Mouse (Mus musculus): ENCODE results near the gene Sorbs1. TPM values are rescaled to one million over a fixed set of nuclear protein-coding genes. Genes with fewer than 3 reads are reported as not detected.

The Sorbs1 gene
- polyA plus RNA-seq, 1 experiment from 2014 or later = 84.1 TPM

DNA sequence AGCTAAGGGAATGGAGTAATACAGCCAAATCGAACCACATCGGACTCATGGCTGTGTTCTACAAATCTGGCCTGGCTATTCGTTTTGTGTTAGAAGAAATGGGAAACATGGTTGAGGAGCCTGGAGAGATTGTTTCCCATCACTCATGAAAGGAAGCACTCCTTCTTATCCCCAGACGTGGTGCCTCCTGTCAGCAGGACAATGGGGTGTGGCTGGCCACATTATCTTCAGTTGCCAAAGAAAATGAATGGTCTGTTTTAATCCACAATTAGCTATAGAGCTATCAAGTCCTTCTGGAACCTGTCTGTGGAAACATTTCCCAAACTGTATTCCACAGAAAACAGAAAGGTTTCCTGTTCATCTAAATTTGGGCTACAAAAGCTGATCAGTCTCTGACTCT is 196.6 kb downstream of the Sorbs1 start:
- Histone ChIP-seq H3K9me3 (replicated peaks) (no peaks in the 10 kb centered on the region), H3K4me2 (no peak overlapping the region), H3K4me1 (no peaks in the 10 kb centered on the region), H3K27me3 (no peaks in the 10 kb centered on the region), H3K27ac (no peak overlapping the region), H3K9ac (no peak overlapping the region), H3K4me3 (no peak overlapping the region), H3K36me3 (ENCODE audit: poor library complexity, severe bottlenecking) (peaks cover 51% of the 10 kb centered on the region)
- ATAC-seq = no peak
- 64% methylated on average over 4 of the region's 4 CpGs for WGBS

- H3K4me3 ChIP-seq = no peak overlapping the region
- ATAC-seq = no peak
- 95% methylated on average over 11 of the region's 11 CpGs for WGBS
- no peak overlapping the region for H3K9ac ChIP-seq
- H3K27ac ChIP-seq = no peak overlapping the region
- no peaks in the 10 kb centered on the region for H3K4me1 ChIP-seq
- no peaks in the 10 kb centered on the region for H3K9me3 ChIP-seq (replicated peaks)
- peaks cover 56% of the 10 kb centered on the region for H3K36me3 ChIP-seq (ENCODE audit: poor library complexity, severe bottlenecking)
- no peaks in the 10 kb centered on the region for H3K27me3 ChIP-seq
- no peak overlapping the region for H3K4me2 ChIP-seq
Measured at GRCm38 (mm10) chr19:40314252-40314651, 199.3 kb downstream of the Sorbs1 start.

DNA sequence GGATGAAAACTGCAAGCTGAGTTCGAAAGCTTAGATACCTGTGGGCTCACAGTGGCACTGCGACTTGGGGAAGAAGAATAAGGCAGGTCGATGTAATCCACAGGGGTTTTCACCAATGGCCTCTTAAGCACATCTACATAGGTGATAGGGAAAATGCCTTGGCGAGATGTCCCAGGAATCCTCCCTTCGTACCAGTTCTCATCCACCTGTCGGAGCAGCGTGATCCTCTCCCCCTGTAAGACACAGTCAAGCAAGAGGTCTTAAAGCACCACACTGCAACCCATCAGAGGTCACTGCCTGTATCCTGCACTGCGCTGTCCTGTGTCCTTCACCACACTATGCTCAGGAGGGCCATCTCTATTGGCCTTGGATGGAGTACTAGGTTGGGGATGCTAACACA is 201.9 kb downstream of the Sorbs1 start:
- Histone ChIP-seq H3K36me3 (ENCODE audit: poor library complexity, severe bottlenecking) (peaks cover 65% of the 10 kb centered on the region), H3K9ac (no peak overlapping the region)
- WGBS = 92% methylated on average over 8 of the region's 8 CpGs

DNA sequence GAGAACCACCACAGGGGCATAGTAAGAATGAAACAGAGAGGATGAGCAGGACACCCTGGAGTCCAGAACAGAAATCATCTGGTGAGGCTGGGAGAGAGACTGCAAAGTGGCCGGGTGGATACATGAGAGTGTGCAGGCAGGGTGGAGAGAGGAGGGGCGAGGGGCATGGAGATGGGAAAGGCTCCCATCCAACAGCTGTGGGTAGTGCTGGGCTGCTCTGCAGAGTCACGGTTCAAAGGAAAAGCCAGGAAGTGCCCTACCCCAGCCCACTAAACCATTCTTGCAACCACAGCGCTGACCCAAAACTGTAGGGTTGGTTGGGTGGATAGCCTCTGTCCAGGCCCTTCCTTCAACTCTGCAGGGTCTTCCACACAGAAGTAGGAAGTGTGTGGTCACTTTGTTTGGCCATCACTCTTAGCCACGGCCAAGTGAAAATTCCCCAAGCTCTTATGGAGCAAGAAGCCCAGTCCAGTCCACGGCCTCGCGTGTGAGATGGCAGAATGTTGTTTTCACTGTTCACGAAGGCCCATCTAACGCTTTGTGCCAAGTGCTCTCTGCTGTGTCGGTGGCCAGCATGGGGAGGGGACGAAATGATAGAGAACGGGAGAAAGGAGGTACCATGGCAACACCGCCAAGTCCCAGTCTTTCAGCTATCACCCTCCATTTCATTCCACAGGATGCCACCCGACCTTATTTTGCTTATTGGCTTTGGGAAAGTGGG is 203.0 kb downstream of the Sorbs1 start:
- Histone ChIP-seq H3K4me1 (no peaks in the 10 kb centered on the region), H3K9ac (no peak overlapping the region), H3K27me3 (no peaks in the 10 kb centered on the region), H3K4me2 (no peak overlapping the region), H3K27ac (no peak overlapping the region), H3K9me3 (replicated peaks) (no peaks in the 10 kb centered on the region), H3K36me3 (ENCODE audit: poor library complexity, severe bottlenecking) (peaks cover 57% of the 10 kb centered on the region), H3K4me3 (no peak overlapping the region)
- WGBS = 89% methylated on average over 15 of the region's 15 CpGs
- ATAC-seq = no peak

More for the DNA sequence above, 201.9 kb downstream of the Sorbs1 start:
- H3K27ac ChIP-seq = no peak overlapping the region
- ATAC-seq = no peak
- no peaks in the 10 kb centered on the region for H3K27me3 ChIP-seq
- no peaks in the 10 kb centered on the region for H3K4me1 ChIP-seq
- no peaks in the 10 kb centered on the region for H3K9me3 ChIP-seq (replicated peaks)
- H3K4me3 ChIP-seq = no peak overlapping the region
- no peak overlapping the region for H3K4me2 ChIP-seq

DNA sequence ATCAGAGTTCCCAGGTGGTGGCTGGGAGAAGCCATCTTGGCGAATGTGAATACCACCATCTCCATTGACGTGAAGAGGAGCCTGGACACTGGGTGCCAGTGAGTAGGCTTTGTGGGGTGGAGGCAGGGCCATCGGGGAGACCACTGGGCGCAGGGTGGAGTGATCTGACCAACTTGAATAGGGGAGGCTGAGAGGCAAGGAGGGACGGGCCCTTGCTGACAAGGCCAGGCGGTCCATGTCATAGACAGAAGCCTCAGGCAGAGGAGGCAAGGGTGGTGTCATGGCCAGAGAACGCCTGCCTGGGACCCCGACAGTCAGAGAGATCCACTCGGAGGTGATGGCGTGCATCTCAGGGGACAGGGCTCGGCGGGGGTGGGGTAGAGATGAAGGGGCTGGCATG is 203.7 kb downstream of the Sorbs1 start:
- ATAC-seq = no peak
- H3K27me3 ChIP-seq = no peaks in the 10 kb centered on the region
- WGBS = 92% methylated on average over 12 of the region's 12 CpGs
- no peaks in the 10 kb centered on the region for H3K4me1 ChIP-seq
- H3K9ac ChIP-seq = no peak overlapping the region
- no peaks in the 10 kb centered on the region for H3K9me3 ChIP-seq (replicated peaks)
- H3K36me3 ChIP-seq (ENCODE audit: poor library complexity, severe bottlenecking) = peaks cover 56% of the 10 kb centered on the region
- H3K4me3 ChIP-seq = no peak overlapping the region
- no peak overlapping the region for H3K4me2 ChIP-seq
- no peak overlapping the region for H3K27ac ChIP-seq

DNA sequence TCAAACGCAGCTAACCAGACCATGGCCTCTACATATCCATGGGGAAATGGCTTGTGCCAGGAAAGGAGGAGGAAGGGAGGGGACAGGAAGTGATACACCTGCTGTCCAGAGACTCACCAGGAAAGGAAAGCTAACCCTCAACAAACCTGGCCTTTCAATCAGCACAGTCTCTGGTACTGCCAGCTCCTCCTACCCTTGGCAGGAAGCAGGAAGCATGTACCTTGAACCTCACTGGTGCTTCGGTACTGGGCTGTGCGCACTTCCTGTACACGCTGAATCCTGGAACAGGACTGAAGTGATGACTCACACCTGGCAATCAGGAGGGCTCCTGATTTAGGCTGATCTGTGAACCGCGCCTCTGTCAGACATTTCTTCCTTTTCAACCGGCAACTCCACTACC is 206.0 kb downstream of the Sorbs1 start:
- no peaks in the 10 kb centered on the region for H3K4me1 ChIP-seq
- no peak overlapping the region for H3K27ac ChIP-seq
- no peaks in the 10 kb centered on the region for H3K27me3 ChIP-seq
- H3K4me2 ChIP-seq = no peak overlapping the region
- peaks cover 41% of the 10 kb centered on the region for H3K36me3 ChIP-seq (ENCODE audit: poor library complexity, severe bottlenecking)
- no peaks in the 10 kb centered on the region for H3K9me3 ChIP-seq (replicated peaks)
- no peak overlapping the region for H3K4me3 ChIP-seq
- H3K9ac ChIP-seq = no peak overlapping the region
- WGBS = 96% methylated on average over 7 of the region's 7 CpGs
- no peak for ATAC-seq

GRCm38 (mm10) chr19:40306631-40307030 is 206.9 kb downstream of the Sorbs1 start:
- Histone ChIP-seq H3K9me3 (replicated peaks) (no peaks in the 10 kb centered on the region), H3K9ac (no peak overlapping the region), H3K36me3 (ENCODE audit: poor library complexity, severe bottlenecking) (peaks cover 39% of the 10 kb centered on the region), H3K4me1 (no peaks in the 10 kb centered on the region), H3K27ac (no peak overlapping the region), H3K4me2 (no peak overlapping the region), H3K27me3 (no peaks in the 10 kb centered on the region), H3K4me3 (no peak overlapping the region)
- WGBS = 69% methylated on average over 2 of the region's 2 CpGs
- no peak for ATAC-seq

DNA sequence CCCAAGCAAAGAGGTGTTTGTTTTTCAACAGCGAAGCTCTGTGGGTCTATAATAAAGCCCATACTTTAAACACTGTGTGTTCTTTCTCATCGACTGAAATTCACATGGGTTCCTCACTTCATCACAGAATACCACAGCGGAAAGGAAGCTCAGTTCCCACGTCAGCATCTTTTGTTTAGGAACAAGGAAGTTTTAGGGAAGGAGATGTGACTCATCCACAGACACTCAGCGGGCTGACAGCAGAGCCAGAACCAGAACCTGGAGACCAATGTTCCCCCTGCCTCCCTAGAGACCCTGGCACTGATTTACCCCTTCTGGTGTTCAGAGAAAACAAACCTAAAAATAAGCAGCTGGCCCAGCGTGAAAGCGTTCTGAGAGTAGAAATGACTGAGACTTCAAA is 208.1 kb downstream of the Sorbs1 start:
- Histone ChIP-seq H3K4me1 (no peaks in the 10 kb centered on the region), H3K9ac (no peak overlapping the region), H3K4me2 (no peak overlapping the region), H3K4me3 (no peak overlapping the region), H3K9me3 (replicated peaks) (no peaks in the 10 kb centered on the region), H3K27me3 (no peaks in the 10 kb centered on the region), H3K27ac (no peak overlapping the region), H3K36me3 (ENCODE audit: poor library complexity, severe bottlenecking) (peaks cover 37% of the 10 kb centered on the region)
- WGBS = 81% methylated on average over 7 of the region's 7 CpGs
- ATAC-seq = no peak

DNA sequence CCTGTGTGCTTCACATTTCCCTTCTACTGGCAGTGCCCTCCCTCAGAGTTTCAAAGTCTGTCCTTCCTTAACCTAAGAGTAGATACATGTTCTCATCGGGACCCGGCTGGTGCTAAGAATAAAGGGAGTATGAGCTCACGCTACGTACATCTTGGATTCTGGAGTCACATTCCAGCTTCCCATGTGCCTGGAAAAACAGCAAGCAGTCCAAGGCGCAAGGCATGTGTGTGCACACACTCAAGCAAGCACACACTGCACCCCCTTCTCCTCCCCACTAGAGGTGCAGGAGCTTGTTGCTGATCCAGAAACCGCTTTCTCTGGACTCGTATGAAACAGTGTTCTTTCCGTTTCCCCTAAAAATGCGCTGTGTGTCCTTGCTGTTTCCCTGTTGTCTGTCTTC is 210.7 kb downstream of the Sorbs1 start:
- WGBS = 89% methylated on average over 9 of the region's 9 CpGs
- Histone ChIP-seq H3K9me3 (replicated peaks) (no peaks in the 10 kb centered on the region), H3K27ac (no peak overlapping the region), H3K36me3 (ENCODE audit: poor library complexity, severe bottlenecking) (peaks cover 31% of the 10 kb centered on the region), H3K9ac (no peak overlapping the region), H3K4me2 (no peak overlapping the region), H3K4me3 (no peak overlapping the region), H3K4me1 (no peaks in the 10 kb centered on the region), H3K27me3 (no peaks in the 10 kb centered on the region)
- no peak for ATAC-seq

DNA sequence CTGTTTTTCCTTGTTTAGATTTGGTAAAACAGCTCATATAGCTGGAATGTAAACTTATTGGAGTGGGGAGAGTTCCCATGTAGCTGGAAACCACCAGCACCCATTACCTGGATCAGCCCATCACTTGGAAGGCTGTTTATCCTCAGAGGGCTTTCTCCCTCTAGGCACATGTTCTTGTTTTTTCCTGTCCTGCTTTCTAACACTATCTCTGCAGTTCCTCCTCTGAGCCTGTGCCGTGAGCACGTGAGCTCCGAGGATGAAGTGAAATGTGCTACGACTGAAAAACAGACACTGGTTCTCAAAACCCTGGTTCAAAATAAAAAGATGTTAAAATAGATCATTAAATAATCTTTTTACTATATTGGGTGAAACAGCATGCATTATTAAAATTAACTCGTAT is 211.1 kb downstream of the Sorbs1 start:
- no peak for ATAC-seq
- Histone ChIP-seq H3K36me3 (ENCODE audit: poor library complexity, severe bottlenecking) (peaks cover 27% of the 10 kb centered on the region), H3K4me1 (no peaks in the 10 kb centered on the region), H3K4me2 (no peak overlapping the region), H3K27me3 (no peaks in the 10 kb centered on the region), H3K27ac (no peak overlapping the region), H3K9ac (no peak overlapping the region), H3K4me3 (no peak overlapping the region), H3K9me3 (replicated peaks) (no peaks in the 10 kb centered on the region)
- WGBS = 96% methylated on average over 5 of the region's 5 CpGs

DNA sequence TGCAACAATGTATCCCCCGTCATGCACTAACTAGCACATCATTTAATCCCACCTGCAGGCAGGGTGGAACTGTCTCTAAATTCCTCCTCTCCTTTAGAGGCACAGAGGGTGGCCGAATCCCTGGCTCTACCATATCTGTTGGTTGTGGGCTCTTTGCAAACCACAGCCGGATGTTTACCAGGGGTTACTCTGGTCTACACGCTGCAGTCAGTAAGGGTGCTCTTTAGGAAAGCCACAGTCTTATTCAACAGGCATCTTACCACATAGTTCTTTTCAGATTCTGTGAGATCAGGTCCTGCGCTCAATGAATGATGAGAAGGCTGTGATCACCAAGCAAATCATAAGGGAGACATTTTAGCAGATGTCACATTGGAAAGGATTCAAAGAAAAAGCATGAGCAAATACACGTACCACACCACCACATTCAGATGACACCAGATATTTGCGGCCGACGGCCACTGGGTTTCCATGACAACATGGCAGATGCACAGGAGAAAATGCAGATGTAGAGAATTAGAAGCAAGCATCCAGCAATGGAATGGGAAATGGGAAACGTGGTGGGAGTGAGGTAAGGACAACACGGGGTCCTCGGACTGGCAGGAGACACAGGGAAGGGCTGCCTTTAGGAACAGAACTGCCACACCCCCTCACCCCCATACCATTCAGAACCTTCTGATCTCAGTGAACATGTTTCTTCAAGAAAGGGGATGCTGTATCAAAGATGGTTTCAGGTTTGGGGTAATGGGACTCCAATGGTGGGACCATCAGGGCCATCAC is 213.4 kb downstream of the Sorbs1 start:
- H3K9ac ChIP-seq = no peak overlapping the region
- 81% methylated on average over 12 of the region's 12 CpGs for WGBS
- no peaks in the 10 kb centered on the region for H3K4me1 ChIP-seq
- H3K9me3 ChIP-seq (replicated peaks) = no peaks in the 10 kb centered on the region
- H3K36me3 ChIP-seq (ENCODE audit: poor library complexity, severe bottlenecking) = peaks cover 21% of the 10 kb centered on the region
- peak; percentile 24; the same call in 1 of the 2 replicates for ATAC-seq
- H3K4me3 ChIP-seq = no peak overlapping the region
- no peak overlapping the region for H3K4me2 ChIP-seq
- H3K27ac ChIP-seq = no peak overlapping the region
- no peaks in the 10 kb centered on the region for H3K27me3 ChIP-seq

GRCm38 (mm10) chr19:40299182-40299581 is 214.4 kb downstream of the Sorbs1 start:
- Histone ChIP-seq H3K36me3 (ENCODE audit: poor library complexity, severe bottlenecking) (peaks cover 24% of the 10 kb centered on the region), H3K4me2 (no peak overlapping the region), H3K4me1 (no peaks in the 10 kb centered on the region), H3K9ac (no peak overlapping the region), H3K9me3 (replicated peaks) (no peaks in the 10 kb centered on the region), H3K27me3 (no peaks in the 10 kb centered on the region), H3K4me3 (no peak overlapping the region), H3K27ac (no peak overlapping the region)
- ATAC-seq = no peak
- 86% methylated on average over 6 of the region's 6 CpGs for WGBS
